Mouse (Mus musculus) cerebellum, adult 2 months (tissue): ENCODE results near the gene Cds1. TPM values are rescaled to one million over a fixed set of nuclear protein-coding genes. Genes with fewer than 3 reads are reported as not detected.

ENCODE experiments used
- DNase-seq, 2 experiments: peaks; one replicate each; pipeline ENCODE4 v3.0.0; 2021
- H3K27ac ChIP-seq: fragments of 200-500 bp; 2 replicates; pipeline ENCODE4 v1.5.1; 2012; ENCODE audit warnings: low read length, control low read depth, inconsistent platforms; ENCODE audit not compliant: insufficient read depth
- H3K27me3 ChIP-seq: fragments of 200-500 bp; 2 replicates; pipeline ENCODE4 v1.6.1; 2012; ENCODE audit warnings: inconsistent platforms, mild to moderate bottlenecking, low read length, moderate library complexity; ENCODE audit not compliant: control insufficient read depth, insufficient read depth
- H3K4me1 ChIP-seq: fragments of 200-500 bp; 2 replicates; pipeline ENCODE4 v1.6.1; 2011; ENCODE audit warnings: low read length; ENCODE audit not compliant: control insufficient read depth, insufficient read depth
- H3K4me3 ChIP-seq: fragments of 200-500 bp; replicated peaks from 2 replicates; pipeline ENCODE3; 2011; ENCODE audit warnings: mild to moderate bottlenecking, low read depth, low read length, control low read depth; ENCODE audit not compliant: insufficient read depth
- CTCF ChIP-seq: fragments of 200-500 bp; IDR thresholded peaks from 2 replicates; pipeline ENCODE4 v1.5.1; 2011; ENCODE audit warnings: low read depth, mild to moderate bottlenecking, control low read depth, low read length, moderate library complexity, borderline replicate concordance; ENCODE audit not compliant: insufficient read depth
- POLR2A ChIP-seq: fragments of 200-500 bp; IDR thresholded peaks from 2 replicates; pipeline ENCODE4 v1.6.1; 2011; ENCODE audit warnings: low read length, control low read depth, borderline replicate concordance; ENCODE audit not compliant: insufficient read depth
- WGBS: fragments of 180-500 bp; shearing (Covaris S2); methylation state at CpG from one replicate; pipeline ENCODE4 v1.1.7; 2018; 5-methylcytosine and 5-hydroxymethylcytosine counted together
- polyA plus RNA-seq: library from polyadenylated mRNA; depleted of rRNA; stranded (reverse); fragments of >200 nt; gene quantifications from 2 replicates; pipeline ENCODE4 v1.2.3, GENCODE M21; 2012

Cds1 gene
- polyA plus RNA-seq, 1 experiment = 97.8 TPM

GRCm38 (mm10) chr5:101740471-101741223 lies 24.3 kb upstream of the Cds1 start:
- no peaks in the 10 kb centered on the region; the same call in 1 of the 2 replicates for H3K4me1 ChIP-seq
- WGBS = 90% methylated on average over 16 of the region's 16 CpGs
- DNase-seq = no peak
- TF ChIP-seq POLR2A = no peak
- no peak for TF ChIP-seq CTCF
- no peak overlapping the region for H3K27ac ChIP-seq
- no peak overlapping the region for H3K4me3 ChIP-seq
- H3K27me3 ChIP-seq = no peaks in the 10 kb centered on the region

DNA sequence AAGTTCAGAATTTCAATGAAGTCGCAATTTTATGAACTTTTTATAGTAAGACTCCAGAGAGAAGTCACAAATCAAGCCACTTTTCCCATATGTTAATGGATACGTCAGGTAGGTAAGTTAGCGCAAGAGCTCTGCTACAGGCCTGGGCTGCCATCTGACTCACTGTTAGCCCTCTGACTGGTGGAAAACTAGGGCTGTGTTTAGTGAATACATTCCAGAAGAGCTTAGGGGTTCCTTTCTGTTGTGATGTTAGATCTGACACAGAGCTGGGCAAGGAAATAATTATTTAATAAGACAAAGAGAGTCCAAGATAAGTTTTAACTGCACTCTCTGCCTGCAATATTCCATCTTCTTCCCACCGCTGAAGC lies 23.7 kb upstream of the Cds1 start:
- no peak overlapping the region for H3K27ac ChIP-seq
- WGBS = 96% methylated on average over 4 of the region's 4 CpGs
- H3K4me1 ChIP-seq = no peaks in the 10 kb centered on the region; the same call in 1 of the 2 replicates
- no peak overlapping the region for H3K4me3 ChIP-seq
- TF ChIP-seq POLR2A = no peak
- no peak for TF ChIP-seq CTCF
- H3K27me3 ChIP-seq = no peaks in the 10 kb centered on the region
- DNase-seq = no peak

- no peaks in the 10 kb centered on the region for H3K27me3 ChIP-seq
- TF ChIP-seq POLR2A (no peak), CTCF (no peak)
- H3K27ac ChIP-seq = no peak overlapping the region
- DNase-seq = no peak
- WGBS = 88% methylated on average over 2 of the region's 2 CpGs
- no peaks in the 10 kb centered on the region; the same call in 1 of the 2 replicates for H3K4me1 ChIP-seq
- no peak overlapping the region for H3K4me3 ChIP-seq
Measured at GRCm38 (mm10) chr5:101742014-101742413, 22.9 kb upstream of the Cds1 start.

DNA sequence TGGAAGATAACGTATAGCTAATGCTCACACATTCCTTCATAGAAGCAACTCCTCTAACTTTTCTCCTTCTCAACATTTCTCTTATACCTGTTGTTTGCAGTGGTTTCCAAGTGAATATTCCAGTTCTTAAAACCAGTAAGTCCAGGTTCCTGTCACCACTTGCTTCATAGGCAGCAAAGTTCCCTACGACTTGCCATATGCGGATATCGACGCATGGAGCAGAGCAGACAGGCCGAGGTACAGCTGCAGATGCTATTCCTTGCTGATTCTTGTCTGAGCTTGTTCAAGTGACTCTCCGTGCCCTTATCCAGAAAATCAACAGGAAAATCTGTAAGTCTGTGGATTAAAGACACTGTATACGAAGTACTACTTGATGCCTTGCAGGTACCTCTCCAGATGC lies 22.5 kb upstream of the Cds1 start:
- H3K27ac ChIP-seq = no peak overlapping the region
- no peak overlapping the region for H3K4me3 ChIP-seq
- H3K27me3 ChIP-seq = no peaks in the 10 kb centered on the region
- DNase-seq = no peak
- no peaks in the 10 kb centered on the region; the same call in 1 of the 2 replicates for H3K4me1 ChIP-seq
- TF ChIP-seq POLR2A = no peak
- no peak for TF ChIP-seq CTCF
- WGBS = 95% methylated on average over 8 of the region's 8 CpGs

GRCm38 (mm10) chr5:101744886-101745285 lies 20.0 kb upstream of the Cds1 start:
- no peak overlapping the region for H3K4me3 ChIP-seq
- no peak for DNase-seq
- 69% methylated on average over 6 of the region's 6 CpGs for WGBS
- H3K27ac ChIP-seq = no peak overlapping the region
- H3K27me3 ChIP-seq = no peaks in the 10 kb centered on the region
- TF ChIP-seq POLR2A = no peak
- no peaks in the 10 kb centered on the region; the same call in 1 of the 2 replicates for H3K4me1 ChIP-seq

GRCm38 (mm10) chr5:101753680-101754079 lies 11.2 kb upstream of the Cds1 start:
- no peak overlapping the region for H3K27ac ChIP-seq
- H3K4me1 ChIP-seq = no peaks in the 10 kb centered on the region
- H3K27me3 ChIP-seq = no peaks in the 10 kb centered on the region; the same call in 1 of the 2 replicates
- DNase-seq = no peak
- TF ChIP-seq CTCF (no peak), POLR2A (no peak)
- no peak overlapping the region for H3K4me3 ChIP-seq
- 59% methylated on average over 1 of the region's 1 CpGs for WGBS

GRCm38 (mm10) chr5:101757669-101758068 lies 7.3 kb upstream of the Cds1 start:
- TF ChIP-seq POLR2A = no peak
- TF ChIP-seq CTCF = no peak

DNA sequence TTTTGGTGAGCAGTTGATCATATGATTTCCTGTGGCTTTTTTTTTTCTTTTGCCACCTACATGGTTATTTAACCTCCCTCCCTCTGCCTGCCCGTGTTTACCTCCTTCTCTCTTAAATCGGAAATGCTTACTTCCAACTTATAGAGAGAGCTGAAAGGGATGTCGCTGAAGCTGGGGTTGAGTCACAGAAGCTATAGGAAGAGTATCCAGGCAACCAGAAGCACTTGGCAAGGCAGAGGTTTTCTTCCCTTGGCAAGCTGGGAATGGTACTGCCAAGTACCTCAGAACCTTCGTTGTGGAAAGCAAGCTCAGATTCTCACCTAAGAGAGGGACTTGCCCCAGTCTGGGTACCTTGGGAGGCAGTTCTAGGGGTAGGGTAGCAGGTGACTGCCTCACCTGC lies 3.2 kb upstream of the Cds1 start:
- TF ChIP-seq POLR2A (no peak), CTCF (no peak)
- 45% methylated on average over 4 of the region's 4 CpGs for WGBS
- H3K27ac ChIP-seq = no peak overlapping the region

More at GRCm38 (mm10) chr5:101757669-101758068, 7.3 kb upstream of the Cds1 start:
- Histone ChIP-seq H3K4me1 (no peaks in the 10 kb centered on the region), H3K27me3 (no peaks in the 10 kb centered on the region; the same call in 1 of the 2 replicates), H3K4me3 (no peak overlapping the region), H3K27ac (no peak overlapping the region)
- no peak for DNase-seq

More for the DNA sequence above, 3.2 kb upstream of the Cds1 start:
- Histone ChIP-seq H3K27me3 (no peaks in the 10 kb centered on the region), H3K4me1 (no peaks in the 10 kb centered on the region; the same call in 1 of the 2 replicates), H3K4me3 (no peak overlapping the region)
- no peak for DNase-seq
